Mouse (Mus musculus) layer of hippocampus, postnatal 10 days (tissue): Measurements from ENCODE around the gene Sntg2. TPM values are rescaled to one million over a fixed set of nuclear protein-coding genes. Genes with fewer than 3 reads are reported as not detected.

Experiments
- DNase-seq, 2 experiments: peaks; one replicate each; pipeline ENCODE4 v3.0.0; 2021; ENCODE audit warnings: low spot score in 2 of 2
- total RNA-seq, 2 experiments: library from RNA; stranded (reverse); gene quantifications; 2 replicates each; pipeline ENCODE4 v1.2.3; 2021

Gene Sntg2
- total RNA-seq, 2 experiments from 2014 or later, result 6.4 to 6.6 TPM

DNA sequence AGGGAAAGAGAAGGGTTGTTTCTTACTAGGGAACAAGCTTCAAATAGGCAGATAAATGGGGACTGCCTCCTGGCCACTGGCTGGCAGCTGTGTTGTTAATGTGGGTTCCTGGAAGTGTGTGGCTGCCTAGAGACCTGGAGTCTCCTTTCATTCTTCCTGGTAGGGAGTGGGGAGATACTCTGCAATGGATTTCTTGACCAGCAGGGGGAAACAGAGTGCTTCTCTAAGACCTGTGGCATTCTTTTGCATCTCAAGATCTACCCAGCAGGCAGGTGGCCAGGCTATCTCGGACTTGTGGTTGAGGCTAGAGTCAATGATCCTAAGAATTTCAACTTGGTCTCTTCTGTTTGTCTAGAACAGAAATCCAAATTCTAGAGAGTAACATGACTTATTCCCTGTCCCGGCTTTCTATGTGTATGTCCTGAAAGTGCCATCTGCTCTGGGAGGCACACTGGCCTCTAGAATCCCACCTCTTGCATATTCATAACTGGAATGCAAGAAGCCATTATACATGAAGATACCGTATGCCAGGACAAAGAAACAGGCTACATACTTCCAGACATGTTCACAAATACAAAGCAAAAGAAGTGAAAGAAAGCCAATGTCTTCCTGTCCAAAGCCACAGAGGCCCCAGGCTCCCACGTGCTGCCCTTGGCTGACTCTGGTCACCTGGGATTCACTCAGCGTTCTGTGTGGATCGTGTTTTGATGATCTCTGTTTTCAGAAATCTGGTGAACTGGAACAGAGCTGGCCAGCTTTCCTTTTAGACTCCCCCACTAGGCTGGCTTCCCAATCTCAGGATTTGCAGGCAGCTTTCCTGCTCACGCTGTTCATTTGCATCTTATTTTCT is 244.4 kb downstream of the Sntg2 start:
- DNase-seq, result peak; percentile 78 to 84

Other genes with a start within 250 kb of the Sntg2 start
- under 1 TPM; 0.22 to 0.59 TPM for gene Tpo, start 240.8 kb downstream of the Sntg2 start, total RNA-seq
- gene Tmem18, start 211.1 kb upstream of the Sntg2 start, total RNA-seq, result 10 to 100 TPM; 57.0 to 60.1 TPM